Mouse (Mus musculus) C2C12 (cell line): ENCODE data around the gene Klhdc7b. TPM values are rescaled to one million over a fixed set of nuclear protein-coding genes. Genes with fewer than 3 reads are reported as not detected.

Experiments used
- H3K27me3 ChIP-seq: one replicate; pipeline ENCODE4 v1.6.1; 2011; ENCODE audit not compliant: control insufficient read depth, insufficient read depth, insufficient read length
- H3K36me3 ChIP-seq: one replicate; pipeline ENCODE4 v1.6.1; 2011; ENCODE audit not compliant: control insufficient read depth, insufficient read depth
- H3K4me3 ChIP-seq: one replicate; pipeline ENCODE4 v1.5.1; 2011; ENCODE audit warnings: mild to moderate bottlenecking, control low read depth; ENCODE audit not compliant: poor library complexity, insufficient read depth, severe bottlenecking
- H3K79me2 ChIP-seq: one replicate; pipeline ENCODE4 v1.6.1; 2011; ENCODE audit not compliant: control insufficient read depth, insufficient read depth
- H3K79me3 ChIP-seq: one replicate; pipeline ENCODE4 v1.6.1; 2011; ENCODE audit warnings: low read depth, control low read depth
- H3ac ChIP-seq: one replicate; pipeline ENCODE3; 2011; ENCODE audit warnings: low read depth; ENCODE audit not compliant: control insufficient read depth, insufficient read length
- CEBPB ChIP-seq: IDR thresholded peaks from one replicate; pipeline ENCODE4 v1.6.1; 2011; ENCODE audit warnings: low read depth, mild to moderate bottlenecking, control low read depth, moderate library complexity
- CTCF ChIP-seq: IDR thresholded peaks from one replicate; pipeline ENCODE4 v1.5.1; 2011; ENCODE audit not compliant: control insufficient read depth, insufficient read depth, insufficient read length
- FOSL1 ChIP-seq: IDR thresholded peaks from one replicate; pipeline ENCODE4 v1.8.0; 2011; ENCODE audit warnings: mild to moderate bottlenecking, low read length; ENCODE audit not compliant: poor library complexity, insufficient read depth, severe bottlenecking
- MAX ChIP-seq: IDR thresholded peaks from one replicate; pipeline ENCODE4 v1.6.1; 2011; ENCODE audit warnings: mild to moderate bottlenecking, control low read depth
- MYOD1 ChIP-seq: IDR thresholded peaks from one replicate; pipeline ENCODE4 v1.6.1; 2011; ENCODE audit warnings: low read depth; ENCODE audit not compliant: control insufficient read depth, insufficient read length
- MYOG ChIP-seq: IDR thresholded peaks from one replicate; pipeline ENCODE4 v1.6.1; 2011; ENCODE audit not compliant: control insufficient read depth, insufficient read length; ENCODE audit errors: extremely low read depth
- USF1 ChIP-seq: IDR thresholded peaks from one replicate; pipeline ENCODE4 v1.6.1; 2011; ENCODE audit warnings: low read depth, mild to moderate bottlenecking, control low read depth, moderate library complexity
- polyA plus RNA-seq: library from polyadenylated mRNA; unstranded; fragments of >200 nt; fragmentation: generic; extraction: Trizol; gene quantifications from one replicate; pipeline ENCODE4 v1.2.1, GENCODE M21; 2012; ENCODE audit warnings: missing spikeins

Klhdc7b gene
- polyA plus RNA-seq, 1 experiment, result not detected

DNA sequence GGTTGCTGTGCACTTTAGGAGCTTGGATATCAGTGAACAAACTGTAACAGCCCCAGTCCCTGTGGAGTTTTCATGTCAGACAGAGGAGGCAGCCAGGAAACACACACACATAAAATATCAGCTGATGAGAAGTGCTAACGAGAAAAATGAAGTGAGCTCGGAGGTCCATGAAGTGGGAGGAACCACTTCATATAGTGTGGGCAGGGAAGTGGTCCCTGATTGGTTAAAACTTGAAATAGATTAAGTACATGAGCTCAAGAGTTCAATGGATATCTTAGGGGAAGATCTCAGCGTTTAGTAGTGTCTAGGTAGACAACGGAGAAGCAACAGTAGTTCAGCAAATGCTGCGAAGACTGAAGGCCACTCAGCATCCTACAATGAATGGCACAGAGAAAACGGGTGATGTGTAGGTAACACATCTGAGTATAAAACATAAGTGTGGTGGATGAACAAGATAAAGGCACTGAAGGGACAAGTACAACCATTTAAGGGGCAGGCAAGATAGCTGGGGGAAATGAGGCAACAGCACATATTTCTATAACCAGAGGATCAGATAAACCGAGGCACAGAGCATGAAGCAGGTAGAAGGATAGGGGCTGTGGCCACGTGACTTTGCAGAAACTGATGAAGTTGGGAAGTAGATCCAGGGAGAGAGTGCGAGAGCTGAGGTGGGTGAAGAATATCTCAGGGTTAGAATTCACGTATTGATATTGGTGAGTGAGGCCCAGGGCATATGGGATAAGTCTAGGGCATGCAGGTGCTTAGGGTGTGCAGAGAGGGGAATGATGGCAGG, 20.3 kb downstream of the Klhdc7b start:
- H3K36me3 ChIP-seq, result no peaks in the 10 kb centered on the region
- H3K79me2 ChIP-seq, result no peaks in the 10 kb centered on the region
- no peak overlapping the region for H3K4me3 ChIP-seq
- no peaks in the 10 kb centered on the region for H3K79me3 ChIP-seq
- H3K27me3 ChIP-seq, result peaks cover 19% of the 10 kb centered on the region
- TF ChIP-seq CTCF (no peak), USF1 (peak; percentile 33)
- no peak overlapping the region for H3ac ChIP-seq

DNA sequence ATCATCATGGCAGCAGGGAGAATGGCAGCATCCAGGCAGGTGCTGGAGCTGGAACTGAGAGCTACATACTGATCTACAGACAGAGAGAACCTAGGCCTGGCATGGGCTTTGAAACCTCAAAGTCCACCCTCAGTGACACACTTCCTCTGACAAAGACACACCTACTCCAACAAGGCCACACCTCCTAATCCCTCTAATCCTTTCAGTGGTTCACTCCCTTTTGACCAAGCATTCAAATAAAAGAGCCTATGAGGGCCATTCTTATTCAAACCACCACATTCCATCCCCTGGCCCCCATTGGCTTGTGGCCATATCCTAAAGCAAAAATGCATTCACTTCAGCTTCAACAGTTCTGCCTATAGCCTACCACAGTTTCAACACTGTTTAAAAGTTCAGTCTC, 22.0 kb downstream of the Klhdc7b start:
- no peaks in the 10 kb centered on the region for H3K79me2 ChIP-seq
- H3K4me3 ChIP-seq, result no peak overlapping the region
- TF ChIP-seq CEBPB, result no peak
- no peak for TF ChIP-seq FOSL1
- no peak for TF ChIP-seq CTCF
- TF ChIP-seq MAX, result no peak
- no peak for TF ChIP-seq MYOD1
- no peaks in the 10 kb centered on the region for H3K79me3 ChIP-seq
- no peaks in the 10 kb centered on the region for H3K36me3 ChIP-seq
- no peak overlapping the region for H3ac ChIP-seq
- H3K27me3 ChIP-seq, result peaks cover 15% of the 10 kb centered on the region

DNA sequence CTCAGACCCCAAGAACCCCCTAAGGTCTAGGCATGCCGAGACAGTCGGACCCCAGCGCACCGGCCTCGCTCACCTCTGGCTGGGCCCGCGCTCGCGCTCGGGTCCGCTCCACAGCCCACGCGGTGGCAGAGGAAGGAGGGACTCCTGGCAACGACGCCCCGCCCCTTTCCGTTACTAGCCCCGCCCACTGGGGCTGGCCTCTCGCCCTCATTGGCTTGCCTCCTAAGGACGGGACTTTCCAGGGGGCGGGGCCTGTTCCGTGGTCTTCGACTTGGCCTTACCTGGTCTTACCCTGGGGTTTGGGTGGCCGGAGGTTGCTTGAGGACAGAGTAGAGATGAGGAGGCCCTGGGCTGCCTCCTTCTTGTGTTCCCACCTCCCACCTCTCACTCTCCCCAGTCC, 25.4 kb downstream of the Klhdc7b start, which contains the start of gene Syce3:
Gene Syce3 (minus strand): TSS at position 386 of the 400 bp plus-strand sequence.
- Histone ChIP-seq H3K79me3 (no peaks in the 10 kb centered on the region), H3K4me3 (no peak within 1 kb of the TSS), H3K36me3 (no peaks in the 10 kb centered on the region), H3K79me2 (no peaks in the 10 kb centered on the region), H3ac (no peak within 1 kb of the TSS), H3K27me3 (peaks cover 6% of the 10 kb centered on the region)
- TF ChIP-seq USF1, result no peak
- TF ChIP-seq CEBPB, result no peak
- no peak for TF ChIP-seq FOSL1
- TF ChIP-seq MAX, result no peak
- no peak for TF ChIP-seq CTCF
- TF ChIP-seq MYOG, result no peak
- TF ChIP-seq MYOD1, result no peak

GRCm38 (mm10) chr15:89415282-89415681, 30.6 kb downstream of the Klhdc7b start:
- Histone ChIP-seq H3K36me3 (peaks cover 28% of the 10 kb centered on the region), H3K79me2 (no peaks in the 10 kb centered on the region), H3K79me3 (no peaks in the 10 kb centered on the region), H3ac (no peak overlapping the region), H3K27me3 (no peaks in the 10 kb centered on the region), H3K4me3 (no peak overlapping the region)
- no peak for TF ChIP-seq USF1
- no peak for TF ChIP-seq FOSL1
- no peak for TF ChIP-seq CTCF
- TF ChIP-seq MYOD1, result no peak
- no peak for TF ChIP-seq MYOG

GRCm38 (mm10) chr15:89421938-89422337, 37.2 kb downstream of the Klhdc7b start:
- H3K79me3 ChIP-seq, result no peaks in the 10 kb centered on the region
- no peak overlapping the region for H3ac ChIP-seq
- H3K27me3 ChIP-seq, result no peaks in the 10 kb centered on the region
- peaks cover 62% of the 10 kb centered on the region for H3K36me3 ChIP-seq
- no peaks in the 10 kb centered on the region for H3K79me2 ChIP-seq
- no peak for TF ChIP-seq CTCF
- TF ChIP-seq CEBPB, result no peak
- no peak for TF ChIP-seq MYOG
- no peak for TF ChIP-seq MYOD1
- no peak for TF ChIP-seq FOSL1
- no peak for TF ChIP-seq MAX
- no peak for TF ChIP-seq USF1
- H3K4me3 ChIP-seq, result no peak overlapping the region

GRCm38 (mm10) chr15:89424621-89425020, 39.9 kb downstream of the Klhdc7b start:
- Histone ChIP-seq H3K36me3 (peaks cover 42% of the 10 kb centered on the region), H3K79me2 (peaks cover 17% of the 10 kb centered on the region), H3K4me3 (no peak overlapping the region), H3K27me3 (no peaks in the 10 kb centered on the region), H3K79me3 (peaks cover 9% of the 10 kb centered on the region), H3ac (no peak overlapping the region)
- TF ChIP-seq MYOD1, result no peak
- TF ChIP-seq CTCF, result no peak
- TF ChIP-seq MAX, result no peak
- TF ChIP-seq FOSL1, result no peak
- TF ChIP-seq MYOG, result no peak
- TF ChIP-seq CEBPB, result no peak
- no peak for TF ChIP-seq USF1
